ENCODE assay signal across 26 mouse cellular contexts in the genomic region with DNA sequence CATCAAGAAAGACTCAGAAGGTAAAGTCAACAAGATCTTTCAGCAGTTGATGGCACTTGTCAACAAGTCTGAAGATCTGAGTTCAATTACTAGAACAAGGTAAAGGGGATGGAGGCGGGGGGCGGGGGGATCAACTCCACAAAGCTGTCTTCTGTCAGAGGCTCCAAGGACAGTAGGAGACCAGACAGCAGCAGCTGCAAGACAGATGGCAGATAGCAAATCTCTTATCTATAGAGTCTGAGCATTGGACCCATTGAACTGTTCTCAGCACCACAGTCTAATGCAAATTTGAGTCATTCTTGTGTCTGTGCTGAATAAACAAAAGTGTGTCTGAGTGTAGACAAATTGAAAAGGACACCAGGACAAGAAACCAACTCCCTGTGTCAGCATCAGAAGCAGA.
DNase-seq lines count a peak whose midpoint lies in the region; ATAC-seq and TF ChIP-seq lines count a peak whose summit lies in the region.
"Had no signal": no experiment of that assay in that cellular context is flagged by ENCODE, and none has a peak within 500 bp of the region (broad histone marks: within the 10 kb centered on the region; RNA-seq: fewer than 3 reads in every experiment).

No protein-coding gene starts in this region.

- H3K4me3 ChIP-seq in ES-Bruce4 (ENCODE audit: low read depth, low read length) = no peak overlapping the region
- no peak overlapping the region for H3K4me3 ChIP-seq in thymus, adult 2 months (ENCODE audit: control insufficient read depth, insufficient read depth, low read length)
- H3K4me3 ChIP-seq: embryonic facial prominence, embryonic 13.5 days; embryonic facial prominence, embryonic 15.5 days; erythroblast, embryonic 14.5 days; forebrain, embryonic 10.5 days; forebrain, embryonic 12.5 days had no signal

- H3K9ac ChIP-seq in ES-Bruce4 (ENCODE audit: low read depth, poor library complexity, severe bottlenecking) = no peak overlapping the region
- H3K9ac ChIP-seq: embryonic facial prominence, embryonic 13.5 days; embryonic facial prominence, embryonic 15.5 days; forebrain, embryonic 12.5 days had no signal

- no peaks in the 10 kb centered on the region for H3K9me3 ChIP-seq in ES-Bruce4 (replicated peaks; ENCODE audit: control insufficient read depth, insufficient read depth, low read length, poor library complexity, severe bottlenecking)
- H3K9me3 ChIP-seq: embryonic facial prominence, embryonic 13.5 days; embryonic facial prominence, embryonic 15.5 days; forebrain, embryonic 10.5 days; forebrain, embryonic 12.5 days had no signal

- no peaks in the 10 kb centered on the region for H3K4me1 ChIP-seq in ES-Bruce4 (ENCODE audit: control insufficient read depth, insufficient read depth, low read length)
- H3K4me1 ChIP-seq in thymus, adult 2 months (replicated peaks; ENCODE audit: control insufficient read depth, insufficient read depth, low read length) = no peaks in the 10 kb centered on the region
- H3K4me1 ChIP-seq: embryonic facial prominence, embryonic 13.5 days; embryonic facial prominence, embryonic 15.5 days; forebrain, embryonic 10.5 days; forebrain, embryonic 12.5 days had no signal

- TF ChIP-seq EP300 in ES-Bruce4 (IDR thresholded peaks at IDR 0.05; ENCODE audit: insufficient read depth, low read depth, low read length) = peak; percentile 56; the same call in 1 of the 2 replicates

- no peak for TF ChIP-seq POLR2A in ES-Bruce4 (IDR thresholded peaks at IDR 0.05; ENCODE audit: insufficient read depth, low read length)
- no peak for TF ChIP-seq POLR2A in thymus, adult 2 months (IDR thresholded peaks at IDR 0.05; ENCODE audit: control insufficient read depth, extremely low read depth, insufficient read depth, low read length, poor library complexity)

- H3K27ac ChIP-seq in ES-Bruce4 (ENCODE audit: insufficient read depth, low read length) = peak overlapping the region; percentile 77
- H3K27ac ChIP-seq in thymus, adult 2 months (ENCODE audit: control insufficient read depth, insufficient read depth, low read length) = no peak overlapping the region
- H3K27ac ChIP-seq: embryonic facial prominence, embryonic 13.5 days; embryonic facial prominence, embryonic 15.5 days; forebrain, embryonic 10.5 days; forebrain, embryonic 12.5 days had no signal

- H3K36me3 ChIP-seq in ES-Bruce4 (ENCODE audit: control insufficient read depth, insufficient read depth, low read length, poor library complexity, severe bottlenecking) = no peaks in the 10 kb centered on the region
- H3K36me3 ChIP-seq in thymus, adult 2 months (ENCODE audit: control insufficient read depth, insufficient read depth, low read length) = no peaks in the 10 kb centered on the region
- H3K36me3 ChIP-seq: embryonic facial prominence, embryonic 13.5 days; embryonic facial prominence, embryonic 15.5 days; forebrain, embryonic 10.5 days; forebrain, embryonic 12.5 days; G1E had no signal

- no peaks in the 10 kb centered on the region for H3K27me3 ChIP-seq in ES-Bruce4 (ENCODE audit: control insufficient read depth, insufficient read depth, low read length, poor library complexity, severe bottlenecking)
- H3K27me3 ChIP-seq in thymus, adult 2 months (ENCODE audit: control insufficient read depth, insufficient read depth, low read length) = no peaks in the 10 kb centered on the region
- H3K27me3 ChIP-seq: embryonic facial prominence, embryonic 13.5 days; embryonic facial prominence, embryonic 15.5 days; forebrain, embryonic 12.5 days; Patski had no signal

- 94% methylated on average over 2 of the region's 2 CpGs for WGBS in thymus, adult 2 months

- DNase-seq in ES-CJ7 (ENCODE audit: low read depth, low spot score) = peak; percentile 65
- DNase-seq in R1 (ENCODE audit: low read depth, low spot score) = peak; percentile 30
- DNase-seq in ZHBTc4 (ENCODE audit: low read depth, low spot score) = peak; percentile 53
- no peak for DNase-seq in ovary, postnatal 36 days (ENCODE audit: low spot score)
- no peak for DNase-seq in thymus, adult 2 months
- DNase-seq: adrenal gland, adult 2 months; adrenal gland, postnatal 10 days; adrenal gland, postnatal 25 days; cerebellum, adult 11 months; cerebellum, adult 18-20 months; cerebellum, adult 8-10 months; cerebellum, adult 9-11 months; cerebellum, postnatal 14 days; cerebellum, postnatal 36 days; embryo, embryonic 11 days had no signal

- ATAC-seq in megakaryocyte progenitor cell, adult 5-6 weeks (replicated peaks; ENCODE audit: poor library complexity) = no peak
- ATAC-seq: forebrain, embryonic 14.5 days; forebrain, embryonic 16.5 days; Patski had no signal

- TF ChIP-seq CTCF in ES-Bruce4 (IDR thresholded peaks at IDR 0.05; ENCODE audit: low read depth, low read length) = no peak
- TF ChIP-seq CTCF in thymus, adult 2 months (IDR thresholded peaks at IDR 0.05; ENCODE audit: borderline replicate concordance, control insufficient read depth, extremely low read depth, insufficient read depth, low read length, poor library complexity) = no peak

Comparison
In these comparisons a context has a peak if more than half of its experiments do, and no peak if none do; other contexts are left out.
1. DNase-seq: peak in ES-CJ7 (single experiment), R1 (single experiment) and ZHBTc4 (single experiment); none in ovary, postnatal 36 days (single experiment) and thymus, adult 2 months (single experiment).